Mouse (Mus musculus) ovary, postnatal 10 days (tissue): ENCODE data around the gene Cntn3.

Experiments used
- DNase-seq: peaks from one replicate; pipeline ENCODE4 v3.0.0; 2022; ENCODE audit warnings: low spot score

Gene Cntn3

GRCm38 (mm10) chr6:102478320-102479080 is 94.4 kb downstream of the Cntn3 start:
- DNase-seq = no peak

- DNase-seq = no peak
These were observed 134.5 kb downstream of the Cntn3 start for GRCm38 (mm10) chr6:102438353-102438752.

- no peak for DNase-seq
These were observed 145.4 kb downstream of the Cntn3 start for GRCm38 (mm10) chr6:102427549-102427948.

GRCm38 (mm10) chr6:102421781-102422180 is 151.1 kb downstream of the Cntn3 start:
- DNase-seq = no peak

- no peak for DNase-seq
These were observed 184.3 kb downstream of the Cntn3 start for GRCm38 (mm10) chr6:102388590-102388989.

- DNase-seq = no peak
These were observed 200.8 kb downstream of the Cntn3 start for GRCm38 (mm10) chr6:102372112-102372511.

- DNase-seq = no peak
These were observed 209.0 kb downstream of the Cntn3 start for GRCm38 (mm10) chr6:102363880-102364279.

- no peak for DNase-seq
These were observed 209.5 kb downstream of the Cntn3 start for GRCm38 (mm10) chr6:102363291-102363832.

GRCm38 (mm10) chr6:102332144-102332543 is 240.8 kb downstream of the Cntn3 start:
- no peak for DNase-seq

GRCm38 (mm10) chr6:102326711-102327110 is 246.2 kb downstream of the Cntn3 start:
- DNase-seq = no peak

GRCm38 (mm10) chr6:102322614-102323284 is 250.2 kb downstream of the Cntn3 start:
- DNase-seq = no peak

GRCm38 (mm10) chr6:102319755-102320154 is 253.1 kb downstream of the Cntn3 start:
- no peak for DNase-seq

GRCm38 (mm10) chr6:102282889-102283288 is 290.0 kb downstream of the Cntn3 start:
- no peak for DNase-seq

GRCm38 (mm10) chr6:102231015-102231414 is 341.9 kb downstream of the Cntn3 start:
- no peak for DNase-seq

- DNase-seq = no peak
These were observed 386.6 kb downstream of the Cntn3 start for GRCm38 (mm10) chr6:102186316-102186715.

- no peak for DNase-seq
These were observed 402.0 kb downstream of the Cntn3 start for GRCm38 (mm10) chr6:102170913-102171312.

- DNase-seq = no peak
These were observed 411.7 kb downstream of the Cntn3 start for GRCm38 (mm10) chr6:102161186-102161585.

- DNase-seq = no peak
These were observed 451.2 kb downstream of the Cntn3 start for GRCm38 (mm10) chr6:102121676-102122075.

GRCm38 (mm10) chr6:102120003-102120402 is 452.9 kb downstream of the Cntn3 start:
- no peak for DNase-seq

- DNase-seq = no peak
These were observed 459.3 kb downstream of the Cntn3 start for GRCm38 (mm10) chr6:102113629-102114028.
